Mouse (Mus musculus): ENCODE data around the gene Cenpb.
"Not testable (repeated sequence)": the region's sequence is repeated elsewhere in the genome, so short reads cannot be mapped to it uniquely, and the experiment has no call there.

Gene Cenpb

DNA sequence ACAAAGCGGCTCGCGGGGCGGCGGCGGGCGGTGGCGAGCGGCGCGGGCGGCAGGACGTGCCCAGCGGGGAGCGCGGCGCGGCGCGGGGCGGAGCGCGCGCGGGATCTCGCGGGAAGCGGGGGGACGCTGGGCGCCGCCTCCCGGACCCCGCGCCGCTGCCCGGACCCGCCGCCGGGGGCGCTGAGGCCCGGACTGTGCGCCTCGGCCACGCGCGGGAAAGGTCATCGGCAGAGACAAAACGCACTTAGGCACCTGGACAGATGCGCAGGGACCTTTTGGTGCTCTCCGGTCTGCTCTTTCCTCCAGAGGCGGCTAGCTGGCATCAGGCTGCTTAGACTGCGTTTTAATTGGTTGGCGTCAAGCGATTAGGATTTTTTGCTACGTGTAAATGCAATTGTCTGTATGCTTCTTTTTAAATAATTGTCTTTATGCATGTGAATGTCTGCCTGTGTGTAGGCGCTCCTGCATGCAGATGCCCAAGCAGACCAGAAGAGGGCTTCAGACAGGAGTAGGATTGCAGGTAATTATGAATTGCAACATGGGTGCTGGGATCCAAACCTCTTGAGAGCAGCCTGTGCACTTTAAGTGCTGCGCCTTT, at the start of gene Cenpb:
Gene Cenpb, minus strand, starts transcription at position 78 of the 598 bp plus-strand sequence.
- peak; percentile 78 for DNase-seq (ENCODE audit: low read depth, low spot score)

DNA sequence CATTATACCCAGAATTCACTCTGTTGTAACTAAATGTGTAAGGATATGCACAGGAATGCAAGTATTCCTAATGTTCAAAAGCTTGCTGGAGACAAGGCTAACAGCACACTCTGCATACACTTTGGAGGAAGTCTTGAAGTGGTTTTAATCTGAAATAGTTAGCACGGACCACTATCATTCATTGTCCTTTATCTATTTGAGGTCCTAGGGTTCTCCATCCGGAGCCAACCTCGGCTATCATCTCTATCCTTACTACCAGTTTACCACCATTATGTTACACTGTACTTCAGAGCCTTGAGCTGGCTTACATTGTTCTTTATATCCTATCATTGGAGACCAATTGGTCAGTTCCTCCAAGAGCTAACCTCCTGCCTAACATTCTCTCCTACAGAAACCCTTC, 47.4 kb upstream of the Cenpb start:
- DNase-seq (ENCODE audit: low read depth, low spot score) = no peak

- not testable (repeated sequence) for DNase-seq (ENCODE audit: low read depth, low spot score)
These were observed 46.8 kb upstream of the Cenpb start for GRCm38 (mm10) chr2:131226669-131227068.

GRCm38 (mm10) chr2:131225178-131225577, 45.3 kb upstream of the Cenpb start:
- DNase-seq (ENCODE audit: low read depth, low spot score) = no peak

- DNase-seq (ENCODE audit: low read depth, low spot score) = no peak
These were observed 43.7 kb upstream of the Cenpb start for GRCm38 (mm10) chr2:131223569-131223968.

GRCm38 (mm10) chr2:131222562-131222961, 42.7 kb upstream of the Cenpb start:
- no peak for DNase-seq (ENCODE audit: low read depth, low spot score)

DNA sequence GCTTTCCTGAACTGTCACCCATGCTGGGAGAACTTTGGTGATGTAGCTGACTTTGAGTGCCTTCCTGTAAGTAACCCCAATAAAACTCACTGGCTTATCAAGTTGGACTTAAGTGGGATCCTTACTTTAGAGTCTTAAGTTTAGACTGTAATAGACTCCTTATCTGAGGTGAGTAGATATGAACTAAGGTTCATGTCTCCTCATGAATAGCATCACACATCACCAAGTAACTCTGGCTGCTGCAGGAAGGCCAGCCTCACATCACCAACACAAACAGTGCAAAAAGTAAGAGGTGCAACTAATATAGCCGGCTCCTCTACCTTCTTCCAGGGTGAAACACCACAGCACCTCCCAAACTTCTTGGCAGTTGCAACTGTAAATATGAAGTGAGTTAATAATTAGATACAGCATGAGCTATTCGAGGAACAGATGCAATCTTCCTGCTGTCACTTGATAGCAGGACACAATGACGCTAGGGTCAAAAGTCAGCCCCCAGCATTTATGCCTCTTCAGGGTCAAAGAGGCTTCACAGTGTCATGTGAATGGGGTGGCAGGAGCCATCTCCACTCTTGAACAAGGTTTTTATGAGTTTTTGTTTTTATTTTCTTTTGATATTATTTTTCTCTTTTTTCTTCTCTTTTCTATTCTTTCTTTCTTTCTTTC, 42.1 kb upstream of the Cenpb start:
- no peak for DNase-seq (ENCODE audit: low read depth, low spot score)

GRCm38 (mm10) chr2:131220030-131220429, 40.2 kb upstream of the Cenpb start:
- no peak for DNase-seq (ENCODE audit: low read depth, low spot score)

- DNase-seq (ENCODE audit: low read depth, low spot score) = no peak
These were observed 36.3 kb upstream of the Cenpb start for GRCm38 (mm10) chr2:131215941-131216858.

DNA sequence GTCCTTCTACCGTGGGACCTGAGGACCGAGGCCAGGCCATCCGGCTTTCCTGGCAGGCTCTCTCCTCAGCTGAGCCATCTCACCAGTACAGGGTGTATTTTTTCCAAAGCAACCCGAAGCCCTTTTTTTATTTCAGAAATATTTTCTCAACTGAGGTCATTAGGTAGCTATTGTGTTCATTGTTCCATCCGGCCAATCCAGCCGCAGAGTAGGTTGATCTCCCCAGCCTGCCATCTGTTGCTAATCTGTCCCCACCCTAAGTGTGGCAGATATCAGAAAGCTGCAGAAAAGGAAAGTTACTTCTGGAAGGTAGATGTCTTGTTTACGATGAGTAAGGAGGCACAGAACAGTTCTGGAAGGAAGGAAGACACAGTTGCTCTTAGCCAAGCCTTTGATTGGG, 33.9 kb upstream of the Cenpb start:
- DNase-seq (ENCODE audit: low read depth, low spot score) = no peak

DNA sequence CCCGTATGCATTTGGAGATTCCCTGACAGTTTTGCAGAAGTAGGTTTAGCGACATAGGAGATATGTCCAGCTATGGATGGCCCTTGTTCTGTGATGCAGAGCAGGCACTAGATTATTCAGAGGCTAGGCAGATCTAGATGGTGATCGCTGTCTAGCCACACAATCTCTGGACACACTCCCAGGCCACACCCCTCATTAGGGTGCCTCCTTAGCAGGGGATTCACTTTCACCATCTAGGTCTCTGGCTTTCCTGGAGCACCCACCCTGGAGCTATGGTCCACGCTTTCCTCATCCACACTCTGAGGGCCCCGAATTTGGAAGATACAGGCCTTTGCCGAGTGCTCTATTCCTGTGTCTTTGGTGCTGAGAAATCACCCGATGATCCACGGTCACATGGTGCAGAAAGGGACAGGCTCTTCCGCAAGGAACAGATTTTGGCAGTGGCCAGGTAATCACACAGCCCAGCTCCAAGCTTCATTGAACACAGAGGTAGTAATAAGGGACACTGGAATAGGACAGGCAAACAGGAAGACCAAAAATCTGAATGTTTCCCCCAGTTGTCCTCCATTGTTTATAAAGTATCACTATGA, 31.3 kb upstream of the Cenpb start:
- DNase-seq (ENCODE audit: low read depth, low spot score) = no peak

- DNase-seq (ENCODE audit: low read depth, low spot score) = peak; percentile 93
These were observed 30.3 kb upstream of the Cenpb start for GRCm38 (mm10) chr2:131209969-131210792.

GRCm38 (mm10) chr2:131209125-131209795, 29.4 kb upstream of the Cenpb start:
- DNase-seq (ENCODE audit: low read depth, low spot score) = no peak

DNA sequence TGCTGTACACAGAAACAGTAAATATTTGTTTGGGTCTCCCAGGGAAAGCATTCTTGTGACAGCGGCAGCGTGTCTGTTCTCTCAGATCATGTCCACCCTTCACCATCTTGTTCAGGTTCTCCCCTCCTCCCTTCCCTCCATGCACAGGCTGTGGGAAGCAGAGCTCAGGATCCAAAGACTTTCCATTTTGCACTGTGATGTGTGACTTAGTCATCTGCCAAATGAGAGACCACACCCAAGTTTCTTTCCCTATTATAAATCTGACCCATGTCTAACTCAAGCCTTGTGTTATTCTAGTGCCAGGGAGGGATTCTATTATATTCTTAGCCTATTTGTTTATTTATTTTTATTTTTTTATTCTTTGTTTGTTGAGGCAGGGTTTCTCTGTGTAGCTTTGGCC, 28.5 kb upstream of the Cenpb start:
- no peak for DNase-seq (ENCODE audit: low read depth, low spot score)

GRCm38 (mm10) chr2:131206778-131207177, 26.9 kb upstream of the Cenpb start, which contains the start of gene Ap5s1:
Gene Ap5s1 (plus strand): TSS chr2:131207078.
- DNase-seq (ENCODE audit: low read depth, low spot score) = no peak

GRCm38 (mm10) chr2:131205521-131206182, 25.8 kb upstream of the Cenpb start:
- no peak for DNase-seq (ENCODE audit: low read depth, low spot score)

DNA sequence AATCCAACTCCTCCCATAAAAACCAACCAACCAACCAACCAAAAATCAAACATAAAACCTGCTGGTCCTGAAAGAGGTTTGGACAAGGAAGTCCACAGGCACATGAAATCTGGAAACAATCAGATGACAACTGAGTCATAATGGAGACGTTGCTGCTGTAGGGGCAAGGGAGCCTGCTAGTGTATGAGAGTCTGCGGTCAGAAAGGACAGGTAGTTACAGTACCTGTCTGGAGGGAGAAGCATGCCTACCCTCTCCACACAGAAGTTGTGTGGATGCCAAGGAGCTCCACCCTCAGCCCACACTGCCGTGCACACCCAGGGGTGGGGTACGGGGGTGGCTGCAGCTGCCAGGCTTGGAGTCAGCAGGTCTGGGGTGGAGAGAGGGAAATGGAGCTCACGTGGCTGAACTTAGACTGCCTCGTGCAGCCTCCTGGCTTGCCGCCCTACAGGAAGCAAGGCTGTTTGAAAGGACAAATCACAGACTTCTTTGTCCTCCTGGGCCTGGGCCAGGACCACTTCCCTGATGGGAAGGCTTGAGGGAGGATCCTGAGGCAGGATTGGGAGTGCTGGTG, 24.6 kb upstream of the Cenpb start:
- DNase-seq (ENCODE audit: low read depth, low spot score) = peak; percentile 55

DNA sequence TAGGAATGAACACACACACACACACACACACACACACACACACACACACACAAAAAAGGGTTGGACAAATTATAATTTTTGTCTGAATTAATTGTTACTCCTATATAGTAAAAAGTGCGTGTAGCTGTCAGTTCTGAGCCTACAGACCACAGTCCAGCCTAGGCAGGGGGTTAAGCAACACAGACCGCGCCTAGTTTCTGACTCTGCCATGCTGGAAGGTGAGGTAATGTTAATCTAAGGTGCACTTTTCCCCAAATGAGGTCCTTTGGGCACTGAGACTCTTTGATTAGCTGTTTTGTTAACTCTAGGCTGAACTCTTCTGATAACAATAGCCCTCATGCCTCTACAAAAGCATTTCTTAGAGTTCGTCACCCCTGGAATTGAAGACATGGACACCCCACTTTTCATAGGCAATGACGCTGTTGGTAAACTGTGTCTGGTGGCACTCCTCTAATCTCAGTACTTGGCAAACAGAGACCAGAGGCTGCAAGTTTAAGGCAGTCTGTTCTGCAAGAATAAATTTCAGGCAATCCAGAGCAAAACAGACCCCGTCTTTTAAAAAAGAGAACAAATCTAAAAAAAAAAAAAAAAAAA, 24.0 kb upstream of the Cenpb start:
- DNase-seq (ENCODE audit: low read depth, low spot score) = no peak

- DNase-seq (ENCODE audit: low read depth, low spot score) = no peak
These were observed 21.4 kb upstream of the Cenpb start for GRCm38 (mm10) chr2:131201262-131201661.

Measured in CD4-positive helper T cell, adult 2 months (primary cell).